Mouse (Mus musculus): ENCODE results near the gene Rmnd1. TPM values are rescaled to one million over a fixed set of nuclear protein-coding genes. Genes with fewer than 3 reads are reported as not detected.

Rmnd1 gene
- polyA plus RNA-seq, 1 experiment from 2014 or later: 51.9 TPM

- 91% methylated on average over 38 of the region's 38 CpGs for WGBS
- H3K36me3 ChIP-seq (ENCODE audit: control insufficient read depth, insufficient read depth, low read length): peaks cover 2% of the 10 kb centered on the region; the same call in 1 of the 2 replicates
These were observed 77.6 kb downstream of the Rmnd1 start for GRCm38 (mm10) chr10:4354371-4355260.

More at GRCm38 (mm10) chr10:4354371-4355260, 77.6 kb downstream of the Rmnd1 start:
- ATAC-seq (ENCODE audit: low FRiP score) (no peak), DNase-seq (ENCODE audit: low spot score) (no peak)
- Histone ChIP-seq H3K4me2 (replicated peaks; ENCODE audit: low read depth, low read length) (no peak overlapping the region), H3K4me3 (ENCODE audit: low read depth, low read length) (no peak overlapping the region), H3K9me3 (ENCODE audit: control insufficient read depth, low read length) (no peaks in the 10 kb centered on the region), H3K27me3 (ENCODE audit: control insufficient read depth, insufficient read depth, low read length) (no peaks in the 10 kb centered on the region), H3K9ac (ENCODE audit: low read depth, low read length) (no peak overlapping the region), H3K4me1 (replicated peaks; ENCODE audit: control insufficient read depth, insufficient read depth, low read length) (no peaks in the 10 kb centered on the region), H3K27ac (ENCODE audit: low read depth, low read length) (no peak overlapping the region)

Other genes with a start within 250 kb of the Rmnd1 start
- gene Akap12, start 166.0 kb downstream of the Rmnd1 start, polyA plus RNA-seq (2014; fragmentation: Nextera tagmentation; extraction: Ambion mirVana): 59.3 and 65.9 TPM in 2 replicates
- 20.2 and 23.1 TPM in 2 replicates for gene Zbtb2, start 44.3 kb downstream of the Rmnd1 start, polyA plus RNA-seq (2014; fragmentation: Nextera tagmentation; extraction: Ambion mirVana)
- 27.6 and 27.7 TPM in 2 replicates for gene Armt1, start 79 bp upstream of the Rmnd1 start, polyA plus RNA-seq (2014; fragmentation: Nextera tagmentation; extraction: Ambion mirVana)
- gene Ccdc170, start 50.1 kb upstream of the Rmnd1 start, polyA plus RNA-seq (2014; fragmentation: Nextera tagmentation; extraction: Ambion mirVana): 0.40 and 0.50 TPM in 2 replicates
- 0.04 and 0.12 TPM in 2 replicates for gene Esr1, start 179.2 kb upstream of the Rmnd1 start, polyA plus RNA-seq (2014; fragmentation: Nextera tagmentation; extraction: Ambion mirVana)